Mouse (Mus musculus) kidney, postnatal 4 days (tissue): ENCODE measurements around the gene Tnfsfm13.
"Not testable (repeated sequence)": the region's sequence is repeated elsewhere in the genome, so short reads cannot be mapped to it uniquely, and the experiment has no call there.

Source experiments
- DNase-seq, 2 experiments: peaks; one replicate each; pipeline ENCODE4 v3.0.0; 2021; ENCODE audit warnings: mixed read lengths in 2 of 2

The Tnfsfm13 gene

GRCm38 (mm10) chr11:69703814-69704612, 8.1 kb upstream of the Tnfsfm13 start:
- DNase-seq = no peak

- DNase-seq = not testable (repeated sequence)
Measured at GRCm38 (mm10) chr11:69703381-69703780, 7.5 kb upstream of the Tnfsfm13 start.

GRCm38 (mm10) chr11:69702886-69703285, 7.0 kb upstream of the Tnfsfm13 start:
- DNase-seq = not testable (repeated sequence)

GRCm38 (mm10) chr11:69699595-69699994, 3.7 kb upstream of the Tnfsfm13 start:
- no peak for DNase-seq

GRCm38 (mm10) chr11:69698574-69698973, 2.7 kb upstream of the Tnfsfm13 start:
- DNase-seq = no peak

- DNase-seq = no peak
Measured at GRCm38 (mm10) chr11:69697396-69697795, 1.5 kb upstream of the Tnfsfm13 start.

- DNase-seq = no peak
Measured at GRCm38 (mm10) chr11:69695046-69695360, 895 bp downstream of the Tnfsfm13 start.

GRCm38 (mm10) chr11:69693421-69693965, 2.4 kb downstream of the Tnfsfm13 start:
- peak in 1 of 2 experiments; percentile 22 for DNase-seq

- DNase-seq = peak in 1 of 2 experiments; percentile 61
Measured at GRCm38 (mm10) chr11:69692863-69693262, 3.0 kb downstream of the Tnfsfm13 start.

GRCm38 (mm10) chr11:69692196-69692811, 3.6 kb downstream of the Tnfsfm13 start:
- no peak for DNase-seq

- no peak for DNase-seq
Measured at GRCm38 (mm10) chr11:69689891-69690290, 6.0 kb downstream of the Tnfsfm13 start.

GRCm38 (mm10) chr11:69687061-69687460, 8.8 kb downstream of the Tnfsfm13 start:
- no peak for DNase-seq

- DNase-seq = peak; percentile 83 to 87
Measured at GRCm38 (mm10) chr11:69686377-69686776, 9.5 kb downstream of the Tnfsfm13 start.

- DNase-seq = peak; percentile 59 to 74
Measured at GRCm38 (mm10) chr11:69685526-69686148, 10.3 kb downstream of the Tnfsfm13 start, which contains the start of gene Tnfsf13. TSS of gene Tnfsf13 (minus strand) at chr11:69685784.

GRCm38 (mm10) chr11:69684936-69685335, 11.0 kb downstream of the Tnfsfm13 start:
- no peak for DNase-seq

GRCm38 (mm10) chr11:69684128-69684745, 11.7 kb downstream of the Tnfsfm13 start:
- DNase-seq = no peak

GRCm38 (mm10) chr11:69683576-69683975, 12.3 kb downstream of the Tnfsfm13 start:
- DNase-seq = no peak

- DNase-seq = peak; percentile 95
Measured at GRCm38 (mm10) chr11:69682840-69683533, 12.9 kb downstream of the Tnfsfm13 start.

- DNase-seq = no peak
Measured at GRCm38 (mm10) chr11:69682209-69682839, 13.6 kb downstream of the Tnfsfm13 start.

- peak; percentile 98 to 99 for DNase-seq
Measured at GRCm38 (mm10) chr11:69681314-69682208, 14.3 kb downstream of the Tnfsfm13 start, which contains the start of gene Senp3. TSS of gene Senp3 (minus strand) at chr11:69682084.
